Mouse (Mus musculus): Measurements from ENCODE around the gene Herc4. TPM values are rescaled to one million over a fixed set of nuclear protein-coding genes. Genes with fewer than 3 reads are reported as not detected.

The Herc4 gene
- polyA plus RNA-seq, 2 experiments: 33.3 to 37.2 TPM

DNA sequence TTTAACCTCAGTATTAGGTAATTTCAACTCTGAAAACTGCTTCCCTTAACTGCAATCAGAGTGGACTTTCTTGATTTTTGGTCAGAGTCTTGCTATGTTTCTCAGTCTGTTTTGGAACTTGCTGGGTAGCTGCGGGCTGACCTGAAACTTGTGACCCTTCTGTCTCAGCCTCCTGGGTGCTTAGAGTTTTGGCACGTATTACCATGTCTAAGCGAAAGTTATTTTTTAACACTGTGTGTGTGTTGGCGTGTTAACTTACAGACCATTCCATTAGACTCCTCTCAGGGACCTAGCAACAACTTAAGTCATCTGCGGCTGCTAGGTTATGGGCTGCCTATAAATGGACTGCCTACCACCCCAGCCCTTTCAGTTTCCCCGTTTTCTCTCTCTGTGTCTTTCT is 123.8 kb downstream of the Herc4 start:
- H3K4me2 ChIP-seq (replicated peaks; ENCODE audit: low read depth, low read length, severe bottlenecking): no peak overlapping the region
- H3K36me3 ChIP-seq (ENCODE audit: control insufficient read depth, insufficient read depth, low read length): no peaks in the 10 kb centered on the region
- 67% methylated on average over 6 of the region's 6 CpGs for WGBS
- no peak for DNase-seq (ENCODE audit: low spot score)
- TF ChIP-seq POLR2A (IDR thresholded peaks at IDR 0.05; ENCODE audit: borderline replicate concordance, extremely low read depth, insufficient read depth, insufficient read length): no peak
- no peaks in the 10 kb centered on the region for H3K27me3 ChIP-seq (ENCODE audit: control insufficient read depth, insufficient read depth, low read length)
- H3K4me1 ChIP-seq (ENCODE audit: control insufficient read depth, insufficient read depth, low read length): no peaks in the 10 kb centered on the region
- no peak overlapping the region for H3K9ac ChIP-seq (ENCODE audit: low read depth, low read length, severe bottlenecking)
- no peaks in the 10 kb centered on the region for H3K9me3 ChIP-seq (ENCODE audit: control insufficient read depth, low read length)
- no peak overlapping the region for H3K27ac ChIP-seq (replicated peaks; ENCODE audit: low read depth, low read length)
- H3K4me3 ChIP-seq (replicated peaks; ENCODE audit: low read length): no peak overlapping the region
- ATAC-seq (ENCODE audit: low FRiP score, low read depth): no peak

Other genes with a start within 250 kb of the Herc4 start
- 94.5 and 119 TPM in 2 replicates for gene Hnrnph3, start 219.6 kb upstream of the Herc4 start, polyA plus RNA-seq (2012; rRNA removed)
- gene Hnrnph3, start 219.6 kb upstream of the Herc4 start, polyA plus RNA-seq (2014; fragmentation: Nextera tagmentation; extraction: Ambion mirVana): 54.9 and 71.5 TPM in 2 replicates
- gene Pbld2, start 219.5 kb upstream of the Herc4 start, polyA plus RNA-seq (2012; rRNA removed): 2.1 and 2.8 TPM in 2 replicates
- 0.52 and 0.64 TPM in 2 replicates for gene Pbld2, start 219.5 kb upstream of the Herc4 start, polyA plus RNA-seq (2014; fragmentation: Nextera tagmentation; extraction: Ambion mirVana)
- gene Pbld1, start 183.6 kb upstream of the Herc4 start, polyA plus RNA-seq (2012; rRNA removed): 0.17 and 0.23 TPM in 2 replicates
- gene Pbld1, start 183.6 kb upstream of the Herc4 start, polyA plus RNA-seq (2014; fragmentation: Nextera tagmentation; extraction: Ambion mirVana): 0.78 and 1.1 TPM in 2 replicates
- gene Atoh7, start 144.2 kb upstream of the Herc4 start, polyA plus RNA-seq (2012; rRNA removed): 0.08 TPM in 2 replicates
- gene Atoh7, start 144.2 kb upstream of the Herc4 start, polyA plus RNA-seq (2014; fragmentation: Nextera tagmentation; extraction: Ambion mirVana): 0.17 and 0.57 TPM in 2 replicates
- gene Mypn, start 39.9 kb upstream of the Herc4 start, polyA plus RNA-seq (2012; rRNA removed): 4.6 and 4.8 TPM in 2 replicates
- 3.4 and 5.4 TPM in 2 replicates for gene Mypn, start 39.9 kb upstream of the Herc4 start, polyA plus RNA-seq (2014; fragmentation: Nextera tagmentation; extraction: Ambion mirVana)
- 17.0 and 19.4 TPM in 2 replicates for gene Sirt1, start 137.9 kb downstream of the Herc4 start, polyA plus RNA-seq (2012; rRNA removed)
- 9.6 and 11.3 TPM in 2 replicates for gene Sirt1, start 137.9 kb downstream of the Herc4 start, polyA plus RNA-seq (2014; fragmentation: Nextera tagmentation; extraction: Ambion mirVana)
- 4.0 and 9.1 TPM in 2 replicates for gene Dnajc12, start 138.6 kb downstream of the Herc4 start, polyA plus RNA-seq (2012; rRNA removed)
- gene Dnajc12, start 138.6 kb downstream of the Herc4 start, polyA plus RNA-seq (2014; fragmentation: Nextera tagmentation; extraction: Ambion mirVana): 9.2 and 11.0 TPM in 2 replicates
- gene Gm7075, start 178.0 kb downstream of the Herc4 start, polyA plus RNA-seq (2012; rRNA removed): 0.21 TPM in 1 of 2 replicates, not detected in the other
- gene Gm7075, start 178.0 kb downstream of the Herc4 start, polyA plus RNA-seq (2014; fragmentation: Nextera tagmentation; extraction: Ambion mirVana): not detected in 2 replicates
- gene Ctnna3, start 186.3 kb downstream of the Herc4 start, polyA plus RNA-seq (2012; rRNA removed): 0.73 and 0.89 TPM in 2 replicates
- 0.51 and 0.78 TPM in 2 replicates for gene Ctnna3, start 186.3 kb downstream of the Herc4 start, polyA plus RNA-seq (2014; fragmentation: Nextera tagmentation; extraction: Ambion mirVana)

All from limb, embryonic 14.5 days (tissue).